ENCODE assay signal across 8 mouse cellular contexts in the genomic region with DNA sequence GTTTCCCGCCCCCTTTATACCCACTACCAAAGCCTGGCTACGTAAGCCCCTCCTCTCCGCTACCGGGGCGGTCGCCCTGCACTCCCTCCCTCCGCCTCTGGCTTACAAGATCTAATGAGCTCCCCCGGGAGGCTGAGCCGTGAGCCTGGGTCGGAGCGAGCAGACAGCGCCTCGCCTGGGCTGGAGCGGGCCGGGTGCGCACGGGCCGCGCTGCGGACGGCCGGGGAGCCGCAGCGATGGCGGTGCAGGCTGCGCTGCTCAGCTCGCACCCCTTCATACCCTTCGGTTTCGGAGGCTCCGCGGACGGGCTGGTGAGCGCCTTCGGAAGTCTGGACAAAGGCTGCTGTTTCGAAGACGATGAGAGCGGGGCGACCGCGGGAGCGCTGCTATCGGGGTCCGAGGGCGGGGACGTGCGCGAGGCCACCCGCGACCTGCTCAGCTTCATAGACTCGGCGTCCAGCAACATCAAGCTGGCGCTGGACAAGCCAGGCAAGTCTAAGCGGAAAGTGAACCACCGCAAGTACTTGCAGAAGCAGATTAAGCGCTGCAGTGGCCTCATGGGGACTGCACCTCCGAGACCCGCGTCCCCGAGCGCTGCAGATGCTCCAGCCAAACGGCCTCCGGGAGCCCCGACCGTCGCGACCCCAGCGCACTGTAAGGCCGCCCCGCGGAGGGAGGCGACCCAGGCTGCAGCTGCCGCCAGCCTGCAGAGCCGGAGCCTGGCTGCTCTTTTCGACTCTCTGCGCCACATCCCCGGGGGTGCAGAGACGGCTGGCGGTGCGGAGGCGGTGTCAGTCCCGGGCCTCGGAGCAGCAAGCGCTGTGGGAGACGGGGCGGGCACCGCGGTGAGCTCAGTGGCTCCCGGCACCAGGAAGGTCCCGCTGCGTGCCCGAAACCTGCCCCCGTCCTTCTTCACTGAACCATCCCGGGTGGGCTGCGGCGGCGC. TPM values are rescaled to one million over a fixed set of nuclear protein-coding genes. Genes with fewer than 3 reads are reported as not detected.
A peak's percentile ranks its signal among the peaks of the same experiment; 100 is the strongest.
DNase-seq lines count a peak whose midpoint lies in the region; ATAC-seq lines count a peak whose summit lies in the region.

A gene (plus strand): TSS at position 81 of the 946 bp plus-strand sequence.

- H3K9ac ChIP-seq in hindbrain, embryonic 12.5 days = peak within 1 kb of the TSS; percentile 88

- peak; percentile 94 for DNase-seq in ZHBTc4 (ENCODE audit: low read depth, low spot score)
- DNase-seq in cerebellum, postnatal 14 days = peak; percentile 76 to 79
- peak; percentile 37 to 50 for DNase-seq in frontal cortex, postnatal 25 days (ENCODE audit: low spot score in 2 of 2)
- DNase-seq in left cerebral cortex, adult 11 months (ENCODE audit: low spot score) = peak; percentile 50
- peak; percentile 77 for DNase-seq in lung, postnatal 10 days
- DNase-seq in retina, postnatal 1 day = peak; percentile 93

- H3K27ac ChIP-seq in hindbrain, embryonic 12.5 days = peak within 1 kb of the TSS; percentile 89

- H3K4me2 ChIP-seq in hindbrain, embryonic 12.5 days (replicated peaks) = peak within 1 kb of the TSS; percentile 74

- H3K4me3 ChIP-seq in hindbrain, embryonic 12.5 days = peak within 1 kb of the TSS; percentile 81

- H3K9me3 ChIP-seq in hindbrain, embryonic 12.5 days (replicated peaks) = no peaks in the 10 kb centered on the region

- peaks cover 12% of the 10 kb centered on the region for H3K4me1 ChIP-seq in hindbrain, embryonic 12.5 days

- no peaks in the 10 kb centered on the region for H3K36me3 ChIP-seq in hindbrain, embryonic 12.5 days

- peak; percentile 97 for ATAC-seq in hindbrain, embryonic 12.5 days (ENCODE audit: low FRiP score)
- ATAC-seq in monocyte, adult 5-6 weeks (replicated peaks; ENCODE audit: insufficient number of reproducible peaks, low FRiP score, low TSS enrichment, poor library complexity, severe bottlenecking) = no peak

- under 1% methylated on average over 83 of the region's 96 CpGs for WGBS in hindbrain, embryonic 12.5 days

- no peaks in the 10 kb centered on the region for H3K27me3 ChIP-seq in hindbrain, embryonic 12.5 days

RNA-seq across cellular contexts. Expression of the gene that starts here (rescaled TPM):
- polyA plus RNA-seq in hindbrain, embryonic 12.5 days (2016; fragmentation: Nextera tagmentation; extraction: Ambion mirVana) = 44.6 and 46.6 TPM in 2 replicates
- not detected in 3 replicates for total RNA-seq in monocyte, adult 5-6 weeks (2017)

Comparison
In these comparisons a context has a peak if more than half of its experiments do, and no peak if none do; other contexts are left out.
1. DNase-seq: peak in every context shown above with its lines; median percentile 94 in ZHBTc4; 93 in retina, postnatal 1 day; 78 in cerebellum, postnatal 14 days; 77 in lung, postnatal 10 days; 50 in left cerebral cortex, adult 11 months; 44 in frontal cortex, postnatal 25 days.